Mouse (Mus musculus) left cerebral cortex, adult 9 months (tissue): ENCODE measurements around the gene Bmp10.

Experiments
- DNase-seq, 2 experiments: peaks; one replicate each; pipeline ENCODE4 v3.0.0; 2022; ENCODE audit warnings: low spot score in 2 of 2

Gene Bmp10

GRCm38 (mm10) chr6:87428487-87429044, at the start of gene Bmp10:
TSS of gene Bmp10 (plus strand) at chr6:87428994.
- DNase-seq = no peak

GRCm38 (mm10) chr6:87383926-87384691, 44.7 kb upstream of the Bmp10 start:
- DNase-seq = peak in 1 of 2 experiments; percentile 36

- DNase-seq = peak in 1 of 2 experiments; percentile 36
These were observed 44.0 kb upstream of the Bmp10 start for GRCm38 (mm10) chr6:87384761-87385160.

- peak in 1 of 2 experiments; percentile 80 for DNase-seq
These were observed 42.6 kb upstream of the Bmp10 start for GRCm38 (mm10) chr6:87386203-87386602.

- DNase-seq = no peak
These were observed 42.1 kb upstream of the Bmp10 start for GRCm38 (mm10) chr6:87386681-87387080.

GRCm38 (mm10) chr6:87388877-87389276, 39.9 kb upstream of the Bmp10 start, which contains the start of gene Gkn3:
TSS of gene Gkn3 (minus strand) at chr6:87388935.
- DNase-seq = no peak

- no peak for DNase-seq
These were observed 39.3 kb upstream of the Bmp10 start for GRCm38 (mm10) chr6:87389455-87389989.

GRCm38 (mm10) chr6:87393466-87394205, 35.2 kb upstream of the Bmp10 start:
- no peak for DNase-seq

GRCm38 (mm10) chr6:87394783-87395182, 34.0 kb upstream of the Bmp10 start:
- no peak for DNase-seq

GRCm38 (mm10) chr6:87399137-87399536, 29.7 kb upstream of the Bmp10 start:
- peak in 1 of 2 experiments; percentile 68 for DNase-seq

GRCm38 (mm10) chr6:87399886-87400566, 28.8 kb upstream of the Bmp10 start:
- no peak for DNase-seq

- DNase-seq = no peak
These were observed 27.3 kb upstream of the Bmp10 start for GRCm38 (mm10) chr6:87401456-87401855.

GRCm38 (mm10) chr6:87412011-87412410, 16.8 kb upstream of the Bmp10 start:
- no peak for DNase-seq

- DNase-seq = no peak
These were observed 6.5 kb upstream of the Bmp10 start for GRCm38 (mm10) chr6:87422304-87422703.

- DNase-seq = no peak
These were observed 4.6 kb upstream of the Bmp10 start for GRCm38 (mm10) chr6:87424037-87424816.

- DNase-seq = no peak
These were observed 1.8 kb upstream of the Bmp10 start for GRCm38 (mm10) chr6:87426954-87427353.

GRCm38 (mm10) chr6:87427616-87428015, 1.2 kb upstream of the Bmp10 start:
- no peak for DNase-seq

- no peak for DNase-seq
These were observed 7.0 kb downstream of the Bmp10 start for GRCm38 (mm10) chr6:87435791-87436190.

GRCm38 (mm10) chr6:87436745-87437144, 8.0 kb downstream of the Bmp10 start:
- no peak for DNase-seq

GRCm38 (mm10) chr6:87443253-87443652, 14.5 kb downstream of the Bmp10 start:
- DNase-seq = no peak

GRCm38 (mm10) chr6:87445222-87445621, 16.4 kb downstream of the Bmp10 start:
- DNase-seq = no peak
